Mouse (Mus musculus): ENCODE measurements around the gene Bnc2.

The Bnc2 gene

GRCm38 (mm10) chr4:84507551-84507950, 167.5 kb downstream of the Bnc2 start:
- no peak for DNase-seq (ENCODE audit: low read depth)

- DNase-seq (ENCODE audit: low read depth): no peak
Measured at GRCm38 (mm10) chr4:84502581-84503269, 172.3 kb downstream of the Bnc2 start.

- DNase-seq (ENCODE audit: low read depth): no peak
Measured at GRCm38 (mm10) chr4:84500796-84501349, 174.2 kb downstream of the Bnc2 start.

GRCm38 (mm10) chr4:84500259-84500658, 174.8 kb downstream of the Bnc2 start:
- no peak for DNase-seq (ENCODE audit: low read depth)

GRCm38 (mm10) chr4:84498469-84498868, 176.6 kb downstream of the Bnc2 start:
- DNase-seq (ENCODE audit: low read depth): no peak

- DNase-seq (ENCODE audit: low read depth): no peak
Measured at GRCm38 (mm10) chr4:84488323-84488722, 186.8 kb downstream of the Bnc2 start.

GRCm38 (mm10) chr4:84482680-84483079, 192.4 kb downstream of the Bnc2 start:
- no peak for DNase-seq (ENCODE audit: low read depth)

GRCm38 (mm10) chr4:84472643-84473042, 202.4 kb downstream of the Bnc2 start:
- DNase-seq (ENCODE audit: low read depth): no peak

GRCm38 (mm10) chr4:84470106-84470885, 204.8 kb downstream of the Bnc2 start:
- DNase-seq (ENCODE audit: low read depth): no peak

GRCm38 (mm10) chr4:84469400-84469799, 205.7 kb downstream of the Bnc2 start:
- DNase-seq (ENCODE audit: low read depth): no peak

GRCm38 (mm10) chr4:84467722-84468121, 207.4 kb downstream of the Bnc2 start:
- DNase-seq (ENCODE audit: low read depth): no peak

GRCm38 (mm10) chr4:84458218-84458560, 216.9 kb downstream of the Bnc2 start:
- DNase-seq (ENCODE audit: low read depth): no peak

- no peak for DNase-seq (ENCODE audit: low read depth)
Measured at GRCm38 (mm10) chr4:84457512-84458217, 217.4 kb downstream of the Bnc2 start.

- DNase-seq (ENCODE audit: low read depth): no peak
Measured at GRCm38 (mm10) chr4:84456853-84457249, 218.2 kb downstream of the Bnc2 start.

GRCm38 (mm10) chr4:84456198-84456852, 218.8 kb downstream of the Bnc2 start:
- DNase-seq (ENCODE audit: low read depth): no peak

- DNase-seq (ENCODE audit: low read depth): no peak
Measured at GRCm38 (mm10) chr4:84454493-84454892, 220.6 kb downstream of the Bnc2 start.

- no peak for DNase-seq (ENCODE audit: low read depth)
Measured at GRCm38 (mm10) chr4:84453586-84453985, 221.5 kb downstream of the Bnc2 start.

- DNase-seq (ENCODE audit: low read depth): no peak
Measured at GRCm38 (mm10) chr4:84452642-84453041, 222.4 kb downstream of the Bnc2 start.

- DNase-seq (ENCODE audit: low read depth): no peak
Measured at GRCm38 (mm10) chr4:84449246-84450005, 225.6 kb downstream of the Bnc2 start.

- no peak for DNase-seq (ENCODE audit: low read depth)
Measured at GRCm38 (mm10) chr4:84433324-84433723, 241.8 kb downstream of the Bnc2 start.
